Mouse (Mus musculus) urinary bladder, postnatal 14 days (tissue): ENCODE measurements around the gene Mrgpre.
A peak's percentile ranks its signal among the peaks of the same experiment; 100 is the strongest.

ENCODE experiments used
- DNase-seq: peaks from one replicate; pipeline ENCODE4 v3.0.0; 2021; ENCODE audit warnings: low spot score

Gene Mrgpre

DNA sequence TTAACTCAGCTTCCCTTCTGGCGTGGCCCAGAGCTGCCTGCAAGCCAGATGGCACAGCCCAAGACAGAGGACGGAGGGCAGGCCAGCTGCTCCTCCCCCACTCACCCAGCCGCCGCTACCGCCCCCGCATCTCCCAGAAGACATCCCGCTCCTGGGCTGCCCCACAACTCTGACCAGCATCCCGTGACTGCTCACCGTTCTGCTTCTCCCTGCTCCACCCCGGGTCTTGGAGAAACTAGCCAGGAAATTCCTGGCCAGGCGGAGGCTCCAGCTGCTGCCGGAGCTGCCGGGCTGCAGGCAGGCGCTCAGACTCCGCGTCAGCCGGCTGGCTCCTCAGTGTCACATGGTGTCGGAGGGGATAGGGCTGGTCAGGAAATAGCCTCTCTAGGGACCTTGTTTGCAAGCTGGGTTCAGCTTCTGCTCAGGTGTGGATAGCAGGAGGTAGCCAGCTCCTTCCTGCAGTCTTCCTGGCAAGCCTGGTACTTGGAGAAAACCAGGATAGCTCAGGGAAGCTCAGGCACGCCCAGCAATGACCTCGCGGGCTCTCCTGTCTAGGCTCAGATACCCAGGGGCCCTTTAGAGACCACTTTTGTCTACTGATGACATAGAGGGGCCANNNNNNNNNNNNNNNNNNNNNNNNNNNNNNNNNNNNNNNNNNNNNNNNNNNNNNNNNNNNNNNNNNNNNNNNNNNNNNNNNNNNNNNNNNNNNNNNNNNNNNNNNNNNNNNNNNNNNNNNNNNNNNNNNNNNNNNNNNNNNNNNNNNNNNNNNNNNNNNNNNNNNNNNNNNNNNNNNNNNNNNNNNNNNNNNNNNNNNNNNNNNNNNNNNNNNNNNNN, at the start of gene Mrgpre:
Gene Mrgpre (minus strand): TSS at position 505 of the 834 bp plus-strand sequence.
- DNase-seq = peak; percentile 78

DNA sequence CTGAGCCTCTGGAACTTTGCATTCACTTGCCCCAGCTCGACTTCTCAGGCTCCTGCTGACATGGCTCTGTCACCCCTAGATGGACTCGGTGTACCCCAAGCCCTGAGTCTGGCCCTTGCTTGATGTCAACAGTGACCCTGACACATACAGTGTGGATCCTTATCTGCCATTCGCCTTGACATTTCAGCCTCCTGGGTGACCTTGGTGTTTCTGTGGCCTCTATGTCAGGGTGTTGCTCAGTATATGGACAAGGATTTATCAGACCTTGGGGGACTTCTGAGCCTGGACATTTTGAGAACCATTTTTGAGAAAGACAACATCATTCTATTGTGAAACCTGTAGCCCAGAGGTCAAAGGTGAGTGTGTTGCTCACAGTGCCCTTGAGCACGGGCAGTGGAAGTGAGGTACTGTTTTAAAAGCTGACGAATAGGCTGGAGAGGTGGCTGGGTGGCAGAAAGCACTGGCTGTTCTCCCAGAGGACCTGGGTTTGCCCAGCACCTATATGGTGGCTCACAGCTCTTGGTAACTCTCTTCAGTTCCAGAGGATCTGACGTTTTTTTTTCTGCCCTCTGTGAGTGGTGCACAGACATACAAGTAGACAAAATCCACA, 49.4 kb upstream of the Mrgpre start:
- no peak for DNase-seq

- no peak for DNase-seq
Observed at GRCm38 (mm10) chr7:143832611-143833010, 48.3 kb upstream of the Mrgpre start.

GRCm38 (mm10) chr7:143832196-143832595, 47.9 kb upstream of the Mrgpre start:
- DNase-seq = peak; percentile 54

DNA sequence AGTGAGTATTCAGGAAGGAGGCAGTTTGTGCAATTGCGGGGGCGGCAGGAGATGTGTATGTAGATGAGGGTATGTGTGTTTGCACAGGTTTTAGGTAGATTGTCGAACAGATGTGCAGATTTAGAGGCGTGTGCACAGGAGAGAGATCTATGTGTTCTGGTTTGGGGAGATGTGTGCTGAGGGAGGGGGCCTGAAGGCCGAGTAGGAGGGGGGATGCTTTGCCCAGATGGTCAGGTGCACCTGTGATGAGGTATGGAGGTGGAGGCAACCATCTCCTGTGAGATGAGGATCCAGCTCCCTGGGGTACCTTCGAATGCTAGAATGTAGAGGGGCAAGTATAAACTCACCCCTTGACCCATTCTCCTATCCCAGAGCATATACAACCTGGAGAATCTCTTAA, 46.1 kb upstream of the Mrgpre start:
- DNase-seq = no peak

DNA sequence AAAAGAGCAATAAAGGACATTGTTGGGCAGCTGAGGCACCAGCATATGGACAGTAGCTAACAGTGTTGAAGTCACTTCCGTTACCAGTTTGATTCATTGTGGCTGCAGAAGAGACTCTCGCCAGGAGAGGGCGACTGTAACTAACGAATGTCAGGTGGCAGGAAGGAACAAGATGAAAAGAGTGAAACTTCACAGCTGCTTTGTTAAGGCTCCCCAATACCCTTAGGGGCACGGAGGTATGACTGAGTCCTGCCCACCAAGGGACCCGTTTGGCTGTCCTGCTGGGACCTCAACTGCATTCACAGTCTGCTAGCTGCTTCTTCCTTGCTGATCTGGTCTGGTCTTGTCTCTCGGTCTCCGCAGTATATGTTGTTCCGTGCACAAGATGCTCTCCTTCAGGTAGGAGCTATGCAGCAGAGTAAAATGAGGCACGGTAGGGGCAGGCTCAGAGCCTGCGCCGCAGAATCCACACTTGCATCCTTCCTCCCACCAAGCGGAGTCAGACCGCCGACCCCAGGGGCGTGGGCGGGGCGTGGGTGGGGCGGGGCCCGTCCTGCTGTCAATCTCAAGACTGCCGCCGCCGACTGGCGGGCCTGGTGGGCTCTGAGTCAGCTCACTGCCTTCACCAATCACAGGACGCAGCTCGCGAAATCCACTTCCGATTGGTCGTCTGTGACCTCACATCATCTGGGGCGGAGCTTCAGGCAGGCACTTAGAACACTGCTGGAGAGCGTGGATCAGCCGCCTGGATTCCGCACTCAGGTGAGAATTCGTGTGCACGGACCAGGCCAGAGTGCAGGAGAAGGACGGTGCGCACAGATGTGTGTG, 45.4 kb upstream of the Mrgpre start:
- DNase-seq = peak; percentile 95

DNA sequence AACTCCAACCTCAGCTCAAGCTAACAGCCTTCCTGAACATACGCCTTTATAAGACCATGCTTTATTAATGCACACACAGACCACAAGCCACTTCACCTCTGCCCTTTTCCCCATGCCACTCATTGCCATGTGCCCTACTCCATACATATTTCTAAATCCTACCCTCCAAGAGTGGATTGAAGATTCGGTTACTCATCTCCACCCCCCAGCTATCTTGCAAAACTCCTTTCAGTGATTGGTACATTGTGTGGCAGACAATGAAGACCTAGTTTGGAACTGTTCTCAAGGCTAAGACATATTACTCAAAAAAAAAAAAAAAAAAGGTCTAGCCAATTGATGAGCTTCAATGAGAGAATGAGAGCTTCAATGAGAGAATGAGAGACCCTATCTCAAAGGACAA, 42.7 kb upstream of the Mrgpre start:
- DNase-seq = no peak

DNA sequence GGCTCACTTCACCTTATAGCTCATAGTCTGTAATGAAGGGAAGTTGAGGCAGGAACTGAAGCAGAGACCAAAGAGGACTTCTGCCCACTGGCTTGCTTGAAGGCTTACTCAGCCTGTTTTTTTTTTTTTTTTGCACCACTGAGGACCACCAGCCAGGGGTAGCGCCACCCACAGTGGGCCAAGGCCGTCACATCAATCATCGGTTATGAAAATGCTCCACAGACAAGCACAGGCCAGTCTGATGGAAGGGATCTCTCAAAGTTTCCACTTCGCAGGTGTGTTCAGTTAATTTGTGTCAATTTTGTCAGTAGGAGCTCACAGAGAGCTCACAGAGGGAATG, 38.9 kb upstream of the Mrgpre start:
- no peak for DNase-seq

DNA sequence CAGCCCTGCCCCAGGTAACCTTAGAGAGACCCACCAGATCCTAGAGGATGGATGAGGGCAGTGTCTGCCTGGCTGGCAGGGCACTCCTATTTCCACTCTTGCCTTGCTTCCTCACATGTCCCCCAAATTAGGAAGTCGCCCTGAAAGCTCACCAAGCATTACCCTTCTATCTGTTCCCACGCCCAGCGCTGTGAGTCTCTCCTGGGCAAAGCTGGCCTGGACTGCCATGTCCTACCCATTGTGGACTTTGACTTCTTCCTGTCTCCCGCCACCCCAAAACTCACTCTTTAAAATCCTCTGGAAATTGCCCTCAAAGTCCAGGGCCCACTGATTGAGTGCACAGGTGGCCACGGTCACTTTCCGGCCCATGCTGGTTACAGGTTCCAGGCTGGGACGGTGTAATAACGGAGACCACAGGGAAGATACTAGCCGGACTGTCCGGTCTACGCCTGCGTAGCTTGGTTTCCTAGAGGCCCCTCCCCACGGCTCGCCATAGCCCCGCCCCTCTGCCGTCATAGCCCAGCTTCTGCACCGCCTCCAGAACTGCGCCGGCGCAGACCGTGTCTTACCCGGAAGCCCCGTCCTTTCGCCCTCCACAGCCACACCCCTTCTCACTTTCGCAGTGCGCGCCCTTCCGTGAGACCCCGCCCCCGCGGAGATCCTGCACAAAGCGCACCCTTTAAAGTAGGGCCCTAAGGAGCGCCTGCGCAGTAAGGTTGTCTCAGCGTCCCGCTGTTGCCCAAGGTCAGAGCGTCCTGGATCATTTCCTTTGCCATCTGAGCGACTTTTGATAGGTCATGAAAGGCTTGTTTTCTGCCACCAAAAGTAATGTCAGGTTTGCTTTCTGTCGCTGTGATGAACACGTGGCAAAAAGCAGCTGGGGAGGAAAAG, 38.3 kb upstream of the Mrgpre start, which contains the start of the genes Nadsyn1 and Dhcr7:
Gene Nadsyn1 (minus strand): TSS at position 475 of the 891 bp plus-strand sequence.
Gene Dhcr7 (plus strand): TSS at position 771 of the 891 bp plus-strand sequence.
- DNase-seq = peak; percentile 99

- no peak for DNase-seq
Observed at GRCm38 (mm10) chr7:143821241-143821640, 36.9 kb upstream of the Mrgpre start.

- no peak for DNase-seq
Observed at GRCm38 (mm10) chr7:143819201-143819600, 34.9 kb upstream of the Mrgpre start.

DNA sequence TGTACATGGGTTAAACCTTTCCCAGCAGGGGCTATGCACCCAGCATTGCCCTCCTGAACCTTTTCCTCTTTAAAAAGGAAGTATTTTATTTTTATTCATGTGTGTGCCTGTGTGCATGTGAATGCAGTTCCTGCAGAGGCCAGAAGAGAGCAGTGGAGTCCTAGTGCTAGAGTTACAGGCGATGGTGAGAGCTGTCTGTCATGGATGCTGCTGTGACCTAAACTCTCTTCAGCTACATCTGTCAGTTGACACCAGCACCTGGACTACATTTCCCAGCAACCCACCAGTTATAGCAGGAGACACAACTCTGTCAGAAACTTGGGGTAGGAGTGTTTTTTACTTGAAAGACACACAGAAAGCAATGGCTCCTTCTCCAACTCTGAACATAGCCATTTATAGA, 24.6 kb upstream of the Mrgpre start:
- no peak for DNase-seq

DNA sequence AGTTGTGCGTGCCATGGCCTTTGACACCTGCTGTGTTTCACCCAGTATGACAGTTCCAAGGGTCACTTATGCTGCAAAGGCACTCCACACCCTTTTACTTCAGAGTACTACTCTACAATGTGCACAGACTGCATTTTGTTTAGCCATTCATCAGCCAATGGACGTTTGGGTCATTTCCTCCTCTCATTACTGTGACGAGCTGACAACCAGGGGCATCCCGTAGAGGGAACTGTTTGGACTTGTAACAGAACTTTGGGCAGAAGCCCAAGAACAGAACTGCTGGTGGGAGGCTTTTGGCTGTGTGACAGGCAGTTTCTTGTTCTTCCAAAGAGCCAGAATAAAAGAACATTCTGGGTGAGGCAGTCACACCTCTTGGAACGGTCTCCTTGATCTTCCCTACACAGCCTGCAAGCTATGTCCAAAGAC, 20.9 kb upstream of the Mrgpre start:
- peak; percentile 24 for DNase-seq

- no peak for DNase-seq
Observed at GRCm38 (mm10) chr7:143801195-143802065, 17.1 kb upstream of the Mrgpre start.

- no peak for DNase-seq
Observed at GRCm38 (mm10) chr7:143800770-143801169, 16.5 kb upstream of the Mrgpre start.

- DNase-seq = no peak
Observed at GRCm38 (mm10) chr7:143798783-143799182, 14.5 kb upstream of the Mrgpre start.

DNA sequence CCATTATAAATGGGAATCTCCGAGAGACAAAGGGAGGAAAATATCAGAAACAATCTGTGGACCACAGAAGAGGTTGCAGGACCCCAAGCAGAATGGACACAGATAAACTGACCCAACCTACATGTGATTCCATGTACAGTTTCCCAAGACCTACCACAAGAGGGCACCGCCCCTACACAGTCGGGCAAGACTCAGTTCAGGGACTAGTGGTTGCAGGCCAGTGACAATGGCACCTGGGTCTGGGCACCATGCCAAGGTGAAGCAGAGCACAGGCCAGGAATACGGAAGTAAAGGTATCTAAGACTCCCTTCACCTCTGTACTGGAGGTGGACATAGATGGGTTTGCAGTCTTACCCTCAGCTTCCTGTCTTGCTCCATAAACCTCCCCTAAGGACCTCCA, 8.8 kb upstream of the Mrgpre start:
- DNase-seq = peak; percentile 85

DNA sequence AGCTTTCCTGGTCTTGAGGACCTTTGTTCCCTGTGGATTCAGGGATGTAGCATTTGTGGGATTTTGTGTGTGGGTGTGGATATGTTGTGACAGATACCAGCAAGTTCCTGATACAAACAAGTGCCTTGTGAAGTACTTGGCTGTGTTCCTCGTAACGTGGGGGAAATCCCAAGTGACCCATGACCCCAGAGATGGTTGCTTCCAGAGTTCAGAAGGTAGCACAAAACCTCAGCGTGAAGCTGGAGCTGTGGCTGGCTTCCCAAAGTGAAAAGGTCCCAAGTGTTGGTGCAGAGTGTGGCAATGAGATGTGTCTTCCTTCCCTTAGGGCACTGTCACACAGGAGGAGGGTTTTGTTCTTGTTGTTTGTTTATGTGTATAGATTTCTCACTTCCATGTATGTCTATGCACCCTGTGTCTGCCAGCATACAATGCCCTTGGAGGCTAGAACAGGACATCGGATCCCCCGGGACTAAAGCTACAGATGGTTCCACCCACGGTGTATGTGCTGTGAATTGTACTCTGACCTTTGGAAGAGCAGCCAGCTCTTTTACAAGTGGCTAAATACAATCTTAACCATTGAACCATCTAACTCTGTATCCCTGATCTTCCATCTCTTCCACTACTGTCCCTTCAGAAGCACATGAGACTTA, 8.2 kb upstream of the Mrgpre start:
- no peak for DNase-seq

GRCm38 (mm10) chr7:143783378-143783995, 813 bp downstream of the Mrgpre start:
- no peak for DNase-seq

- DNase-seq = no peak
Observed at GRCm38 (mm10) chr7:143777375-143777774, 6.9 kb downstream of the Mrgpre start.
